Mouse (Mus musculus) testis, adult 2 months (tissue): ENCODE results near the gene Cpa4.

Experiments
- CTCF ChIP-seq: fragments of 200-500 bp; IDR thresholded peaks from 2 replicates; pipeline ENCODE4 v1.5.1; 2012; ENCODE audit warnings: low read depth, mild to moderate bottlenecking, inconsistent platforms, low read length, moderate library complexity; ENCODE audit not compliant: control insufficient read depth, insufficient read depth, insufficient replicate concordance
- POLR2A ChIP-seq: fragments of 200-500 bp; IDR thresholded peaks from 2 replicates; pipeline ENCODE4 v1.6.1; 2012; ENCODE audit warnings: low read depth, mild to moderate bottlenecking, inconsistent platforms, low read length, moderate library complexity; ENCODE audit not compliant: control insufficient read depth

- TF ChIP-seq CTCF, result no peak
- TF ChIP-seq POLR2A, result no peak
Observed at GRCm38 (mm10) chr6:30591851-30592404, 23.8 kb downstream of the Cpa4 start.
